Mouse (Mus musculus) cerebellum, adult 11 months (tissue): ENCODE measurements around the gene Art5.
"Not testable (repeated sequence)": the region's sequence is repeated elsewhere in the genome, so short reads cannot be mapped to it uniquely, and the experiment has no call there.

ENCODE experiments used
- DNase-seq: peaks from one replicate; pipeline ENCODE4 v3.0.0; 2022

Gene Art5

GRCm38 (mm10) chr7:102080311-102080710 lies 29.0 kb downstream of the Art5 start:
- DNase-seq: no peak

GRCm38 (mm10) chr7:102078517-102078916 lies 30.8 kb downstream of the Art5 start:
- no peak for DNase-seq

GRCm38 (mm10) chr7:102076714-102077296 lies 32.5 kb downstream of the Art5 start:
- no peak for DNase-seq

GRCm38 (mm10) chr7:102066363-102066762 lies 42.9 kb downstream of the Art5 start:
- DNase-seq: no peak

GRCm38 (mm10) chr7:102065046-102065891 lies 44.0 kb downstream of the Art5 start, which contains the start of the genes Rnf121, Xndc1 and Xntrpc:
TSS of gene Rnf121 (minus strand) at chr7:102065469.
TSS of gene Xndc1 (plus strand) at chr7:102065511.
TSS of gene Xntrpc (plus strand) at chr7:102065713.
- peak; percentile 87 for DNase-seq

- no peak for DNase-seq
Measured at GRCm38 (mm10) chr7:102064655-102065045, 44.6 kb downstream of the Art5 start.

- DNase-seq: no peak
Measured at GRCm38 (mm10) chr7:102063891-102064290, 45.4 kb downstream of the Art5 start.

GRCm38 (mm10) chr7:102062203-102062602 lies 47.1 kb downstream of the Art5 start:
- DNase-seq: no peak

GRCm38 (mm10) chr7:102061353-102061752 lies 47.9 kb downstream of the Art5 start:
- no peak for DNase-seq

- DNase-seq: not testable (repeated sequence)
Measured at GRCm38 (mm10) chr7:102048524-102048923, 60.8 kb downstream of the Art5 start.
